10 mouse cellular contexts compared by ENCODE assay signal in the genomic region with DNA sequence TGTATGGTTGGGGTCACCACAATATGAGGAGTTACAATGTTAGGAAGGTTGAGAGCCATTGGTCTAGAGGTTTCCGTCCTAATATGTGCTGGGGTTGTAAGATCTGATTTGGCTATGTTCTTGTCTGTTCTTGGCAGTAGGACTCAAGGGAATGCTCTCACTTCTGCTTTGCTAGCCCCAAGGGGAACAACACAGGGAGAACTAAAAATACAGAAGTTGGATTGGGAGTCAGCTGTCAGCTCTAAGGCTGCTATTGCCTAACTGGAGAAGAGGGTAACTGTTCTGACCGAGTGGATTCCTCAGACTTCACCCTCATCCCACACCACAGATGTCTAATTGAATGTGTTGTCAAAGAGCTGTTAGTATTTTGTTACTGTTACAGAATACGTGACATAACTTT.
DNase-seq lines count a peak whose midpoint lies in the region; ATAC-seq and TF ChIP-seq lines count a peak whose summit lies in the region.
"Had no signal": no experiment of that assay in that cellular context is flagged by ENCODE, and none has a peak within 500 bp of the region (broad histone marks: within the 10 kb centered on the region; RNA-seq: fewer than 3 reads in every experiment).

No protein-coding gene starts in this region.

- H3K4me1 ChIP-seq in CH12.LX (ENCODE audit: control insufficient read depth in 1 of 2, insufficient read depth in 2 of 2), result peaks cover 0 to 11% of the 10 kb centered on the region in 2 experiments; a peak in 2 of 4 replicates
- peaks cover 45% of the 10 kb centered on the region for H3K4me1 ChIP-seq in bone marrow macrophage, adult 2 months (ENCODE audit: control insufficient read depth, insufficient read depth, low read length)
- H3K4me1 ChIP-seq in midbrain, postnatal 0 days (ENCODE audit: insufficient read depth, low read length), result no peaks in the 10 kb centered on the region

- no peak overlapping the region for H3K4me2 ChIP-seq in CH12.LX (ENCODE audit: insufficient read depth, low read depth, poor library complexity, severe bottlenecking)
- H3K4me2 ChIP-seq in midbrain, postnatal 0 days (ENCODE audit: low read depth, low read length, poor library complexity, severe bottlenecking), result no peak overlapping the region
- H3K4me2 ChIP-seq: heart, embryonic 12.5 days had no signal

- dilution Hi-C loops in CH12.LX (cut with MboI; ENCODE audit: extremely low pct_ligation_motif_present, extremely low pct_unique_long_range_greater_than_20kb, low sequenced_read_pairs), result no loop called here

- H3K9ac ChIP-seq in CH12.LX (ENCODE audit: insufficient read depth, low read depth), result no peak overlapping the region
- no peak overlapping the region for H3K9ac ChIP-seq in midbrain, postnatal 0 days (replicated peaks; ENCODE audit: low read length, poor library complexity, severe bottlenecking)
- H3K9ac ChIP-seq: heart, embryonic 12.5 days had no signal

- H3K36me3 ChIP-seq in CH12.LX (replicated peaks in 1 of 2; ENCODE audit: control insufficient read depth in 1 of 2, insufficient read depth in 1 of 2, low read length in 1 of 2), result no peaks in the 10 kb centered on the region
- H3K36me3 ChIP-seq in macrophage (ENCODE audit: inconsistent target), result no peaks in the 10 kb centered on the region
- no peaks in the 10 kb centered on the region for H3K36me3 ChIP-seq in midbrain, postnatal 0 days (ENCODE audit: insufficient read depth, low read length)
- H3K36me3 ChIP-seq: heart, embryonic 12.5 days had no signal

- H3K27ac ChIP-seq in CH12.LX (ENCODE audit: insufficient read depth, low read depth) (no peak overlapping the region), macrophage (peak overlapping the region; percentile 86)
- H3K27ac ChIP-seq in bone marrow macrophage, adult 2 months (ENCODE audit: insufficient read depth, low read depth, low read length), result peak overlapping the region; percentile 92
- no peak overlapping the region for H3K27ac ChIP-seq in midbrain, postnatal 0 days (ENCODE audit: low read depth, low read length)

- H3K27me3 ChIP-seq in CH12.LX (replicated peaks), result no peaks in the 10 kb centered on the region
- no peaks in the 10 kb centered on the region for H3K27me3 ChIP-seq in midbrain, postnatal 0 days (ENCODE audit: insufficient read depth, low read length)
- H3K27me3 ChIP-seq: heart, embryonic 12.5 days had no signal

- peaks cover 2% of the 10 kb centered on the region for H3K9me3 ChIP-seq in CH12.LX (replicated peaks; ENCODE audit: low read length)
- no peaks in the 10 kb centered on the region for H3K9me3 ChIP-seq in midbrain, postnatal 0 days (ENCODE audit: low read length)
- H3K9me3 ChIP-seq: heart, embryonic 12.5 days had no signal

- ATAC-seq in midbrain, postnatal 0 days (ENCODE audit: low FRiP score), result no peak
- ATAC-seq: intestine, postnatal 0 days had no signal

- DNase-seq in layer of hippocampus, adult 11-12 months (ENCODE audit: low spot score), result peak; percentile 41
- no peak for DNase-seq in layer of hippocampus, adult 9-10 months (ENCODE audit: low spot score)
- peak; percentile 6 for DNase-seq in CH12.LX (ENCODE audit: extremely low read depth)
- no peak for DNase-seq in cerebellum, adult 9-10 months
- no peak for DNase-seq in midbrain, postnatal 0 days (ENCODE audit: low spot score)
- DNase-seq: thymus, postnatal 14 days had no signal

- H3K79me2 ChIP-seq in CH12.LX (replicated peaks; ENCODE audit: control insufficient read depth, extremely low read depth, insufficient read depth, poor library complexity, severe bottlenecking) (no peaks in the 10 kb centered on the region), macrophage (ENCODE audit: inconsistent target) (no peaks in the 10 kb centered on the region)

- no peak overlapping the region for H3K4me3 ChIP-seq in CH12.LX (replicated peaks in 1 of 3; ENCODE audit: low read depth in 2 of 3, low read length in 2 of 3, poor library complexity in 1 of 3)
- H3K4me3 ChIP-seq in bone marrow macrophage, adult 2 months (ENCODE audit: insufficient read depth, low read length), result no peak overlapping the region
- no peak overlapping the region for H3K4me3 ChIP-seq in macrophage (ENCODE audit: inconsistent target)
- H3K4me3 ChIP-seq in midbrain, postnatal 0 days (ENCODE audit: low read depth, low read length), result no peak overlapping the region
- H3K4me3 ChIP-seq: heart, embryonic 12.5 days had no signal

- in situ Hi-C loops in CH12.LX (cut with MboI; ENCODE audit: low pct_ligation_motif_present, low pct_unique_long_range_greater_than_20kb, low sequenced_read_pairs), result no loop called here

- no peak for TF ChIP-seq EP300 in CH12.LX (IDR thresholded peaks at IDR 0.05; ENCODE audit: low read length)

- no peak for TF ChIP-seq POLR2A in CH12.LX (IDR thresholded peaks at IDR 0.05; ENCODE audit: low read depth, low read length)
- no peak for TF ChIP-seq POLR2A in bone marrow macrophage, adult 2 months (IDR thresholded peaks at IDR 0.05; ENCODE audit: borderline replicate concordance, low read depth, low read length)

- 0% methylated on average over 3 of the region's 3 CpGs for WGBS in macrophage (ENCODE audit: missing documents)
- 78% methylated on average over 3 of the region's 3 CpGs for WGBS in midbrain, postnatal 0 days

- TF ChIP-seq CTCF in CH12.LX (conservative IDR thresholded peaks at IDR 0.05 in 1 of 2, IDR thresholded peaks at IDR 0.05 in 1 of 2; ENCODE audit: low read depth in 2 of 2, low read length in 2 of 2), result no peak
- no peak for TF ChIP-seq CTCF in bone marrow macrophage, adult 2 months (IDR thresholded peaks at IDR 0.05; ENCODE audit: low read depth, low read length)
- TF ChIP-seq CTCF in midbrain, postnatal 0 days (IDR thresholded peaks at IDR 0.05), result no peak

- no peak for TF ChIP-seq RAD21 in CH12.LX (IDR thresholded peaks at IDR 0.05; ENCODE audit: low read depth, low read length)

TF ChIP-seq in CH12.LX, 34 proteins besides CTCF, POLR2A, EP300 and RAD21:
- TF ChIP-seq SIN3A (IDR thresholded peaks at IDR 0.05; ENCODE audit: low read length), result no peak
- TF ChIP-seq MAFK (IDR thresholded peaks at IDR 0.05; ENCODE audit: insufficient replicate concordance, low read length), result no peak
- TF ChIP-seq PAX5 (IDR thresholded peaks at IDR 0.05; ENCODE audit: low read length), result no peak
- no peak for TF ChIP-seq JUN (IDR thresholded peaks at IDR 0.05; ENCODE audit: insufficient read depth, low read depth, low read length)
- no peak for TF ChIP-seq ELF1 (IDR thresholded peaks at IDR 0.05; ENCODE audit: low read depth, low read length)
- no peak for TF ChIP-seq NELFE (IDR thresholded peaks at IDR 0.05; ENCODE audit: low read depth, low read length)
- TF ChIP-seq IRF4 (IDR thresholded peaks at IDR 0.05; ENCODE audit: low read depth, low read length), result no peak
- no peak for TF ChIP-seq ETS1 (conservative IDR thresholded peaks at IDR 0.05; ENCODE audit: low read depth, low read length)
- TF ChIP-seq SMC3 (IDR thresholded peaks at IDR 0.05; ENCODE audit: low read depth, low read length), result no peak
- no peak for TF ChIP-seq ZNF384 (IDR thresholded peaks at IDR 0.05; ENCODE audit: low read depth, low read length)
- TF ChIP-seq ZKSCAN1 (IDR thresholded peaks at IDR 0.05; ENCODE audit: borderline replicate concordance, low read depth, low read length), result no peak
- TF ChIP-seq MXI1 (IDR thresholded peaks at IDR 0.05; ENCODE audit: low read depth, low read length), result no peak
- TF ChIP-seq MEF2A (IDR thresholded peaks at IDR 0.05; ENCODE audit: borderline replicate concordance, low read depth, low read length), result no peak
- no peak for TF ChIP-seq RCOR1 (conservative IDR thresholded peaks at IDR 0.05; ENCODE audit: low read depth, low read length)
- TF ChIP-seq KAT2A (IDR thresholded peaks at IDR 0.05; ENCODE audit: insufficient replicate concordance, low read length), result no peak
- no peak for TF ChIP-seq MAZ (IDR thresholded peaks at IDR 0.05; ENCODE audit: low read depth, low read length)
- TF ChIP-seq MYC (IDR thresholded peaks at IDR 0.05; ENCODE audit: low read depth, low read length), result no peak
- TF ChIP-seq ZC3H11A (IDR thresholded peaks at IDR 0.05; ENCODE audit: low read depth, low read length), result no peak
- TF ChIP-seq POLR2AphosphoS2 (IDR thresholded peaks at IDR 0.05; ENCODE audit: low read depth, low read length), result no peak
- TF ChIP-seq USF1 (IDR thresholded peaks at IDR 0.05; ENCODE audit: low read depth, low read length), result no peak
TF ChIP-seq in CH12.LX: peak in this region for 0.

Comparison
In these comparisons a context has a peak if more than half of its experiments do, and no peak if none do; other contexts are left out.
1. DNase-seq: peak in layer of hippocampus, adult 11-12 months (single experiment) and CH12.LX (single experiment); none in layer of hippocampus, adult 9-10 months (single experiment), cerebellum, adult 9-10 months (single experiment) and midbrain, postnatal 0 days (single experiment).
2. H3K27ac ChIP-seq: peak in bone marrow macrophage, adult 2 months (single experiment) and macrophage (single experiment); none in CH12.LX (single experiment) and midbrain, postnatal 0 days (single experiment).